Mouse (Mus musculus) left cerebral cortex, adult 9 months (tissue): ENCODE results near the gene Pfpl.

Experiments used
- DNase-seq, 2 experiments: peaks; one replicate each; pipeline ENCODE4 v3.0.0; 2022; ENCODE audit warnings: low spot score in 2 of 2

The Pfpl gene

GRCm38 (mm10) chr19:12427605-12428004 is at the start of gene Pfpl:
Gene Pfpl (plus strand): TSS chr19:12427905.
- no peak for DNase-seq

DNA sequence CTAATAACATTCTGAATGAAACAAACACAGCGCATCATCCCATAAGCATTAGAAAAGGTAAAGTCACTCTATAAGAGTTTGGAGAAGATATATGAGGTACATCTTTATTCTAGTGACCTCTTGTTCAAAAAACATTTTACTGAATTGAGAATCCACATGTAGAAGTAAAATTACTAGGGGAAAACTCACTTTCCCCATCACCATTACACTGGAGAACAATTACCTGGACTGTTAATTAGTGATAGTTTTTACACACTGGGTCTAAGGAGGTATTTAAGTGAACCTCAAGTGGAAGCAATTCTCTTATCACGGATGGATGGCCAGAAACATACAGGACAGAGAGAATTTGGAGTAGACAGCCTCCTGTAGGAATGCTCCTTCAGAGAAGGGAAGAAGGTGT is 40.7 kb upstream of the Pfpl start, which contains the start of gene Olfr1440:
TSS of gene Olfr1440 (plus strand) at position 301 of the 400 bp plus-strand sequence.
- no peak for DNase-seq

DNA sequence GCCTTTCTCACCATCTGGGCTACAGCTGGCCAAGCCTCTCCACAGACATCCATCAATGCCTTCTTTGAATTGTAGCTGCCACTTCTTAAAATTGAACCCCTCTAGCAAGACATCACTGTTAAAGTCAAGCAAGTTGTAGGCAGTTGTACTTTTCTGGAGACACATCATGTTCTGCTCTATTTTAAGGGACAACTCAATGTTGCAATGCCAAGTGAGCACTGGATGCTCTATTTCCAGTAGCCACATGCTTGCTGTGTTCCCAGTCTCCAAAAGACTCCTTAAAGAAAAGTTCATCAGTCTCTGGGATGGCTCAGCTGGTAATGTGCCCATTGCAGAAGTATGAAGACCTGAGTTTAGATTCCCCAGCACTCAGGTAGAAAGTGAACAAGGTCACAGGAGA is 14.0 kb upstream of the Pfpl start:
- peak in 1 of 2 experiments; percentile 7 for DNase-seq

- no peak for DNase-seq
Observed at GRCm38 (mm10) chr19:12417361-12417760, 10.3 kb upstream of the Pfpl start, which contains the start of gene Olfr1441. Gene Olfr1441 (plus strand): TSS chr19:12417433.

- no peak for DNase-seq
Observed at GRCm38 (mm10) chr19:12418312-12418711, 9.4 kb upstream of the Pfpl start.

GRCm38 (mm10) chr19:12420555-12420954 is 7.2 kb upstream of the Pfpl start:
- DNase-seq = no peak

GRCm38 (mm10) chr19:12421680-12422079 is 6.0 kb upstream of the Pfpl start:
- DNase-seq = no peak

DNA sequence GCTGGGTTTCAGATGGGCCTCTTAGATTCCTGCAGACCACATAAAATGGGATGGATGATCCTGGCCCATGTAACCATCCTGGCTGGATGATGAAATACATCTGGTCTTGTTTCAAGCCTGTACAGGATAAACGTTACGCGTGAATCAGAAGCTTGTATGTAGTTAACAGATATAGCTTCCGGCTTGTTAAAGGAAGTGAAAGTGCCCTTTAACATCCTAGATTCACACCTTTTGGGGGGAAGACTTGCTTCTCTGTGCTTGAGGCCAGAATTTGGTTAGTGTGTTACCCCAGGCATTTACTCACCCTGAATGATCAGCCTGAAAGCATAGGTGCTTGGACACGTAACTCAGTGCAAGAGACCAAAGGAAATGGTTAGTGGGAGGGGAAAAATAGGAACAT is 604 bp upstream of the Pfpl start:
- no peak for DNase-seq

DNA sequence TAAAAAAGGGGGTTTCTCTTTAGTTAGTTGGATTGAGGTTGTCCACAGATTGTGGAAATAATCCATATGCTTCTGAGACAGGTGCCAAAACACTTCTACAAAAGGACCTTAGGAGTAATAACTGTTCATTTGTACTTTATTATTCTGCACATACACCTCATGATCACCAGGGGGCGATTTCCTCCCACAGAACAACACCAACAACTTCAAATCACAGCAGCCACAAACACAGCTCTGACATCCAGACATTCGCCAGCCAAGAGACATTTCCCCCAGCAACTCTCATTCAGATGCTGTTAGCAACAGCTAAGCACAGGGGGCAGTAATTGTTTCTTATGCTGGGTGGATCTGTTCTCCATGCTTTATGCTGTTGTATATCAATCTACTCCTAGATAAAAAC is 5.3 kb downstream of the Pfpl start:
- peak in 1 of 2 experiments; percentile 44 for DNase-seq

GRCm38 (mm10) chr19:12435011-12435416 is 7.3 kb downstream of the Pfpl start:
- DNase-seq = peak in 1 of 2 experiments; percentile 9

DNA sequence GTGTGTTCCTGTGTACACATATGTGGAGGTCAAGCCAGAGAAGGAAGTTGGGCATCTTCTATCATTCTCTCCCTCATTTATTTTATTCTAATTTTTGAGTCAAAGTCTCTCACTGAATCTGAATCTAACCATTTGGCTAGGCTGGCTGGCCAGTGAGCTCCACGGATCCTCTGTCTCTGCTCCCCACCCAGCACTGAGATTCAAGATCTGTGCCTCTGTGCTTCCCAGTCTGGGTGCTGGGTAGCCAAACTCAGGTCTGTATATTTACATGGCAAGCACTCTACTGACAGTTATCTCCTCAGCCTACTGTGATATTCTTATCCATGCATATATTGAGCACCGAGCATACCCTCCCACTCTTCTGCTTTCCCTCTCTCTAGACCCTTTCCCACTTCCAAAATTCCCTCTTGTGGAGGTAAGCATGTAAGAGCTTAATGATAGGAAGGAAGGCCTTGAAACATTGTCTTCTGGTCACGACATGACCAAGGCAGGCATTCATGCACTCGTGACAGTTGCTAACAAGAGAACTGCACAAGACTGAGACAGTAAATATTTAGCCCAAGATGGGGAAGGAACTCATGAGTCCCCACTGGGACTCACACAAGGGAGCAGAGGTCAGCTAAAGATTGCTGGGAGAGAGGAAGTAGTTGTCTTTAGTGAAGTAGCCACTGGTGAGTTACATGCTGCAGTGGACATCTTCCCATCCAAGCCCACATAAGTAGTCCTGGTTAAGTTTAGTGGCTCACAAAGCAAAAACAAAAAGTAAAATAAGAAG is 8.2 kb downstream of the Pfpl start:
- peak in 1 of 2 experiments; percentile 11 for DNase-seq

DNA sequence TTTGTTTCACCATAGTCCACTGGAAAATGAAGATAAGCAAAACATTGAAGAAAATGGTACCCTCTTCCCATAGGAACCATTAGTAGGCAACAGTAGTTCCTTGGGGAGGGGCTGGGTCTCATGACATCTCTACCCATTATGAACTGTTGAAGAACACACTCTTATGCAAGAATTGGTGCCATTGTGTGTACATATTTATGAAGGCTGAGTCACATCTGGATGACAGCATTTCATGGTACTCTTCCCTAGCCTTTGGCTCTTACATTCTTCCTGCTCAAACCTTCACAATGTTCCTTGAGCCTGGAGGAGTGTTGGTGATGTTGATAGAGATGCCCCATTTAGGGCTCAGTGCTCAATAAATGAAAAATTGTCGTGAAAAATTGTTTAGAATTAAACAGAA is 11.9 kb downstream of the Pfpl start:
- no peak for DNase-seq

DNA sequence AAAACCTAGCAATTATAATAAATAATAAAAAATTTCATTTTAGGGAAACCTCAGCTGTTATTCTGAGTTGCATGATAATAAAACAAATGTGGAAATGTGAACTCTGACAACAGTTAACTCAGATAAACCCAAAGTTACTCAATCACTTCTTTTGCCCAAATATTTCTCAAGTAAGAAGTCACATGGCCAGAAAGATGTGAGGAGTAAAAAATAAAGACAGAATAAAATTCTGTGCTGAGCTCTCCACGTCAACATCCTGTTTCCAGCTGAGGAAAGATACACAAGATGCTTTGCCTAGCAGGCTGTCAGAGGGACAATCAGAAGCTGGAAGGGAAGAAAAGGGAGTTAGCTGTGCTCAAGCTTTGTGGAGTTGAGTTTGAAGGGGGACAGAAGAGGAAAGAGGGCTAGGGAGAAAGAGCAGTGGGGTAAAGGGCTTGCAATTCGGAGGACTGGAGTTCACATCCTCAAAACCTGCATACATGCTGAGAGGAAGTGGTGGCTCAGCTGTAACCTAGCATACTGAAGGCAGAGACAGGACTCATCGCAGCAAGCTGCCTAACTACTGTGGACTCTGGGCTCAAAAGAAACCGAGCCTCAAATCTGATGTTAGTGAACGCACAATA is 12.5 kb downstream of the Pfpl start:
- DNase-seq = no peak

DNA sequence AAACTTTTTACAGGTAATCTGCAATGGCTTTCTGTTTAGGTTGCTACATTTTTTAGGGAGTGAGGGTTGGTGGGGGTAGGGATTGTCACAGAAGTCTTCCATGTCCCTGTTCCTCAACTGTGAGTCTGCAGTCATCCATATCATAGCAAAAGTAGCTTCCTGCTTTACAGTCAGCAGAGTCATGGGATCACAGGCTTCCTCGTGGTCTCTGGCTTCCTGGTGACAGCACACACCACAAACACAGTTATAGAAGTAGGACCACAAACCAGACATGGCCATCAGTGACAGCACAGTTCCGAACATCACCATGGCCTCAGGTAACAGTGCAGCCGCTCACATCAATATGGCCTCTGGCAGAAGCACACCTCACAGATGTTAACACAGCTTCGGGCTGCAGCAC is 14.9 kb downstream of the Pfpl start:
- DNase-seq = no peak

DNA sequence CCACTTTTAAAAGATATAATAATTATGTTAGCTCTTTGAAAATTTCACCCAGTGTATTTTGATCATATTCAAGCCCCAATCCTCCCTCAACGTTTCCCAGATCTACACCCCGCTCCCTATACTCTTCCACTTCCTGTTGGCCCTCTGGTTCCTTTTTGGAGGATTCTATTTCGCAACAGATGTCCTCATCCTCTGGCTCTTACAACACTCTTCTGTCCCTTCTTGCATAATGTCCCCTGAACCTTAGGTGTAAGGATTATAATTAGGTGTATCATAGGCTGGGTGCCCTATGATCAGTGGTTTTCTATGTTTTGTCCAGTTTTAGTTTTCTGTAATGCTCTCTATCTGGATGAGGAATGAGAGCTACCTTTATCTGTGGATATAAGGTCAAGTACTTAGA is 17.3 kb downstream of the Pfpl start:
- DNase-seq = no peak

- DNase-seq = no peak
Observed at GRCm38 (mm10) chr19:12457401-12458066, 29.8 kb downstream of the Pfpl start.

DNA sequence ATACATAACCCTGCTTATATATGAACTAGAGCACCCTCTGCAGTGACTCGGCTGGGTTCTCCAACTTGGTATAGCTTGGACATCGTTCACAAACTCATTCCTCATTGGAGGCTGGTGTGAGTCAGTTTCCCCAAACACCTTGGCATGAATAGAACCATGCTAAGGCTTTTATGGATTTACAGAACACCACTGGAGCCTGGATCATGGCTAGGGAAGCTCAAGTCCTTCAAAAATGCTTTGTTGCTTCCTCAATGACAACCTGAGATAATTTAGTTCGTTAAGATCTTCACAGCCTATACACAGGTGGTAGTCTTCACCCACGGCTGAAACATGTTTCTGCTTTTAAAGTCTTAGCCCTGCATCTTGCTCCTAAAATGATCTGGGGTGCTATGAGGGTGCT is 31.8 kb downstream of the Pfpl start:
- DNase-seq = no peak

GRCm38 (mm10) chr19:12460282-12461249 is 32.9 kb downstream of the Pfpl start, which contains the start of gene Mpeg1:
Gene Mpeg1 (plus strand): TSS chr19:12460779.
- DNase-seq = no peak

- no peak for DNase-seq
Observed at GRCm38 (mm10) chr19:12462851-12463721, 35.4 kb downstream of the Pfpl start.

DNA sequence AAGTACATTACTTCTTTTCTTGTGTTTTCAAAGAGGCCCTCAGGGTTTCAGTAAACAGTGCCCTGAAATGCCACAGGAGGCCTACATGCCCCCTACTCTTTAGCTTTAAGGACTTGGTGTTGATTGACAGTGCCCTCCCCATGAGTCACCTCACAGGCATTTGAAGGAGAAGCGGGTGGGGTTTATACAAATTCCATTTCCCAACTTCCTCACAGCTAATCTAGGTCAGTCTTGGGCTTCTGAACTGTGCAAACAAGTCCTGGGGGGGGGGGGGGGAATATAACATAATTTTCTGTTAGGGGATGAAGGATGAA is 36.0 kb downstream of the Pfpl start:
- no peak for DNase-seq

DNA sequence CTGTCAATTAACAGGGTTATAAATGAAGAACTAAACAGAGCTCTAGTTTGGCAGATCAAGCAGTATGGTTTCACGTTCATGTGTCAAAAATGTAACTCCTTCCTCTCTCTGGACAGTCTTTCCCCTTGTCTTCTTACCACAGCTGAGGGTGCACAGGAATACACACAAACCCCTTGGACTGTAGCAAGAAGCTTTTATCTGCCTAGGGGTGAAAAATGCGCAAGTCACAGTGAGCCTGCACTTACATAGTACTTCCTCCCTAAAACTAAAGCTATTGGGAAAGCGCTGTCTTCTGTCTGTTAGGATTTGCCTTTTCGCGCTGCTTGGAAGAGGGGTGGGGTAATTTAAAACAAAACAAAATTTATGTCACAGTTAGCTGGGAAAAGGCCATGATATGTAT is 36.4 kb downstream of the Pfpl start:
- DNase-seq = no peak
